9 mouse cellular contexts compared by ENCODE assay signal in the genomic region with DNA sequence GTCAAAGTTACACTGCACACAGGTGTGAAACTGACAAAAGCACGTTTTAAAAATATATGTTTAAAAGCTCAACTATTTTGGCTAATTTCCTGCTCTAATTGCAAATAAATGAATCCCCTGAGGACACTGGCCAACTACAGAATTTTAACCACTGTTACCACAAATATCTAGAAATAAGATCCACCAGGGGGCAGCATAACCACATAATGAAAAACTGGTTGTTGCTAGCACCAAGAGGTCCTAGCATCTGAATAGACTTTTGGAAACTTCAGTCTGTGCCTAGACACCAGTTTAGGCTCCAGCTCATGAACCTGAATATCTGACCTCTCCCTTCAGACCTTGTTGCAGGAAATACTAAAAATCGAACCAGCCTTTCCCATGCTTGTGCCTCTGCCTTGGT. TPM values are rescaled to one million over a fixed set of nuclear protein-coding genes. Genes with fewer than 3 reads are reported as not detected.
DNase-seq lines count a peak whose midpoint lies in the region; ATAC-seq lines count a peak whose summit lies in the region.
"Had no signal": no experiment of that assay in that cellular context is flagged by ENCODE, and none has a peak within 500 bp of the region (broad histone marks: within the 10 kb centered on the region; RNA-seq: fewer than 3 reads in every experiment).

No protein-coding gene starts in this region.

- no peaks in the 10 kb centered on the region for H3K4me1 ChIP-seq in heart, embryonic 10.5 days
- 0 out of 2 replicates have a peak, but pooled peaks cover 2% of the 10 kb centered on the region for H3K4me1 ChIP-seq in neural tube, embryonic 15.5 days

- H3K4me3 ChIP-seq in heart, embryonic 10.5 days, result no peak overlapping the region
- H3K4me3 ChIP-seq in neural tube, embryonic 15.5 days (replicated peaks), result no peak overlapping the region

- 37% methylated on average over 2 of the region's 2 CpGs for WGBS in heart, embryonic 10.5 days
- WGBS in neural tube, embryonic 15.5 days, result 46% methylated on average over 2 of the region's 2 CpGs

- no peaks in the 10 kb centered on the region; the same call in 1 of the 2 replicates for H3K9me3 ChIP-seq in heart, embryonic 10.5 days
- H3K9me3 ChIP-seq in neural tube, embryonic 15.5 days (replicated peaks), result no peaks in the 10 kb centered on the region

- H3K27ac ChIP-seq in heart, embryonic 10.5 days, result no peak overlapping the region
- H3K27ac ChIP-seq in neural tube, embryonic 15.5 days (replicated peaks), result no peak overlapping the region

- DNase-seq in heart, adult 18-20 months, result peak; percentile 47 to 83
- no peak for DNase-seq in heart, embryonic 10.5 days (ENCODE audit: low spot score)
- DNase-seq in neural tube, embryonic 10.5 days (ENCODE audit: extremely low spot score, low spot score), result peak; percentile 15
- peak; percentile 28 for DNase-seq in c-Kit-positive CD71-negative TER-119-negative erythroid progenitor cells, embryonic 14.5 days (ENCODE audit: low read depth)
- DNase-seq in layer of hippocampus, postnatal 10 days (ENCODE audit: low spot score in 2 of 2), result peak; percentile 52 to 55
- peak; percentile 19 for DNase-seq in thymus, postnatal 4 days
- DNase-seq in urinary bladder, adult 18-20 months (ENCODE audit: low spot score in 2 of 2), result no peak

- H3K27me3 ChIP-seq in heart, embryonic 10.5 days (ENCODE audit: insufficient read depth, poor library complexity, severe bottlenecking), result no peaks in the 10 kb centered on the region
- 0 out of 2 replicates have a peak, but pooled peaks cover 4% of the 10 kb centered on the region for H3K27me3 ChIP-seq in neural tube, embryonic 15.5 days (replicated peaks)

- H3K9ac ChIP-seq in neural tube, embryonic 15.5 days (replicated peaks), result no peak overlapping the region

- no peak for ATAC-seq in neural tube, embryonic 15.5 days (ENCODE audit: low FRiP score)

- H3K4me2 ChIP-seq in neural tube, embryonic 15.5 days, result no peak overlapping the region

- no peaks in the 10 kb centered on the region for H3K36me3 ChIP-seq in heart, embryonic 10.5 days
- H3K36me3 ChIP-seq in neural tube, embryonic 15.5 days, result no peaks in the 10 kb centered on the region

RNA-seq across cellular contexts. Expression of a gene that starts 23.2 kb away (rescaled TPM):
- total RNA-seq in heart, adult 18-20 months (2021), result 1 to 10 TPM in 1 of 2 experiments, under 1 TPM in 1; 0.72 to 1.1 TPM
- polyA plus RNA-seq in heart, embryonic 10.5 days (2016; fragmentation: Nextera tagmentation; extraction: Ambion mirVana), result 0.18 and 0.49 TPM in 2 replicates
- polyA plus RNA-seq in neural tube, embryonic 15.5 days (2015; fragmentation: Nextera tagmentation; extraction: Ambion mirVana), result 0.28 and 0.41 TPM in 2 replicates
- total RNA-seq in layer of hippocampus, postnatal 10 days (2021), result 1 to 10 TPM in 1 of 2 experiments, under 1 TPM in 1; 0.49 to 1.1 TPM
- total RNA-seq: neutrophil, adult 5-6 weeks had no signal

Comparison
In these comparisons a context has a peak if more than half of its experiments do, and no peak if none do; other contexts are left out.
1. DNase-seq: peak in heart, adult 18-20 months (2 of 2), neural tube, embryonic 10.5 days (single experiment), c-Kit-positive CD71-negative TER-119-negative erythroid progenitor cells, embryonic 14.5 days (single experiment), layer of hippocampus, postnatal 10 days (2 of 2) and thymus, postnatal 4 days (single experiment); none in heart, embryonic 10.5 days (single experiment) and urinary bladder, adult 18-20 months (0 of 2).